Mouse (Mus musculus) heart, embryonic 15.5 days (tissue): Measurements from ENCODE around the gene Aarsd1. TPM values are rescaled to one million over a fixed set of nuclear protein-coding genes. Genes with fewer than 3 reads are reported as not detected.
"Not testable (repeated sequence)": the region's sequence is repeated elsewhere in the genome, so short reads cannot be mapped to it uniquely, and the experiment has no call there.

Experiments
- ATAC-seq: fragments of 200-750 bp; cut with Nextera tagmentation; replicated peaks from 2 replicates; pipeline ENCODE4 v1.8.0; 2017; ENCODE audit warnings: low read depth, moderate TSS enrichment; ENCODE audit not compliant: insufficient number of reproducible peaks, insufficient read depth, low FRiP score
- H3K27ac ChIP-seq: fragments of 300-500 bp; sonication (generic); 2 replicates; pipeline ENCODE4 v1.5.1; 2015; ENCODE audit warnings: mild to moderate bottlenecking, inconsistent platforms
- H3K27me3 ChIP-seq: fragments of 300-500 bp; sonication (generic); 2 replicates; pipeline ENCODE4 v1.6.1; 2015; ENCODE audit warnings: inconsistent platforms
- H3K36me3 ChIP-seq: fragments of 300-500 bp; sonication (generic); 2 replicates; pipeline ENCODE4 v1.6.1; 2015; ENCODE audit warnings: mild to moderate bottlenecking, inconsistent platforms
- H3K4me1 ChIP-seq: fragments of 300-500 bp; sonication (generic); replicated peaks from 2 replicates; pipeline ENCODE4 v1.6.1; 2015; ENCODE audit warnings: inconsistent platforms
- H3K4me2 ChIP-seq: fragments of 300-500 bp; sonication (generic); 2 replicates; pipeline ENCODE4 v1.6.1; 2015; ENCODE audit warnings: inconsistent platforms, mild to moderate bottlenecking, moderate library complexity
- H3K4me3 ChIP-seq: fragments of 300-500 bp; sonication (generic); 2 replicates; pipeline ENCODE4 v1.5.1; 2015; ENCODE audit warnings: mild to moderate bottlenecking, inconsistent platforms
- H3K9ac ChIP-seq: fragments of 300-500 bp; sonication (generic); 2 replicates; pipeline ENCODE4 v1.6.1; 2015; ENCODE audit warnings: mild to moderate bottlenecking, inconsistent platforms
- H3K9me3 ChIP-seq: fragments of 300-500 bp; sonication (generic); replicated peaks from 2 replicates; pipeline ENCODE4 v1.6.1; 2016; ENCODE audit warnings: inconsistent platforms
- WGBS: fragments of 180-500 bp; shearing (Covaris S2); methylation state at CpG from one replicate; pipeline ENCODE4 v1.1.7; 2015; ENCODE audit warnings: mixed read lengths; 5-methylcytosine and 5-hydroxymethylcytosine counted together
- polyA plus RNA-seq: library from polyadenylated mRNA; unstranded; fragments of >200 nt; fragmentation: Nextera tagmentation; extraction: Ambion mirVana; gene quantifications from 2 replicates; pipeline ENCODE4 v1.2.1, GENCODE M21; 2015

Gene Aarsd1
- 36.9 and 42.7 TPM in 2 replicates for polyA plus RNA-seq

DNA sequence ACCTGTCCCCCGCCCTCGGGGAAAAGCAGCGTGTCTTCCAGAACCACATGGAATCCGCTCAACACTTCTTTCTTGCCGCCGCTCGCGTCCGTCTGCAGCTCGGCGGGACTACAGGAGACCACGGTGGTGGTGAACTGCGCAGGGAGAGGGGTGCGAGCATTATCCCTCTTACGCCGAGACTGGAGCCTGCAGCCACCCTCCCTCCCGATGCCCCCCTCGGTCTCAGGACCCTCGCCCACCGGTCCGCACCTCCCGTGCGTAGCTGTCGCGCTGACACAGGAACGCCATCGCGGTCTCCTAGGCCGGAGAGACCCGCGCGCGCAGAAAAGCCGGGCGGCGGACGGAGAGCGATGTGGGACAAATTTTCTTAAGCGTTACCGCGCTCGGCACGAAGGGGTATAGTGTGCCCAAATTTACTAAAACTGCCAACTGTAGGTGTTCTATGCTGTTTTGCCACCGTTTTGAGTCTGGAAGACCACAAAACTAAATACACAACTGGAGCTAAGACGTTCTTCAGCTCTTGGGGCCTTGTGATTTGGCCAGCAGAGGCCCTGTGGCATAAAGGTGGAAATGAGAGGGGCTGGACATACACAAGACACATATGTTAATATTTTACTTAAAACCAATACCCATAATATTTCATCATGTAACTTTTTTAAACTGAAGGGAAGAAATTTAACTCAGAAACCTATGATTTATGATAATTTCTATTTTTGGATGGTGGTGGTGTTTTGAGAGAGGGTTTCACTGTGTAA lies at the start of gene Aarsd1:
Gene Aarsd1, minus strand, starts transcription at position 515 of the 755 bp plus-strand sequence.
- ATAC-seq, result peak; percentile 70
- Histone ChIP-seq H3K27me3 (no peaks in the 10 kb centered on the region), H3K9ac (peak within 1 kb of the TSS; percentile 78), H3K4me3 (peak within 1 kb of the TSS; percentile 76), H3K9me3 (no peaks in the 10 kb centered on the region), H3K27ac (peak within 1 kb of the TSS; percentile 62), H3K4me1 (peaks cover 7% of the 10 kb centered on the region), H3K36me3 (peaks cover 16% of the 10 kb centered on the region; the same call in 1 of the 2 replicates), H3K4me2 (peak within 1 kb of the TSS; percentile 85)
- under 1% methylated on average over 45 of the region's 45 CpGs for WGBS

DNA sequence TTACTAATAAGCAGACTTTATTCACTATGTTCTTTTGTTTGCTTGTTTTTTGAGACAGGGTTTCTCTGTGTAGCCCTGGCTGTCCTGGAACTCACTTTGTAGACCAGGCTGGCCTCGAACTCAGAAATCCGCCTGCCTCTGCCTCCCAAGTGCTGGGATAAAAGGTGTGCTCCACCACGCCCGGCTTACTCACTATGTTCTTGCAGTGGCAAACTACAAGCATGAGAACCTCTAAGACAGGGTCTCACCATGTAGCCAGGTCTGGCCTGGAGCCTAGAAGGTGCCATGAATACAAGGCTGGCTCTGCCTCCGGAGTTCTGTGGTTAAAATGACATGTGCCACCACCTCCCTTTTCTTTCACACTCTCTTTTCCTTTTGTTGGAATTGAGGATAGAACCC lies 49.1 kb upstream of the Aarsd1 start:
- H3K27ac ChIP-seq, H3K9me3 ChIP-seq, H3K27me3 ChIP-seq, ATAC-seq: not testable (repeated sequence)
- peaks cover 53% of the 10 kb centered on the region for H3K4me1 ChIP-seq
- 60% methylated on average over 5 of the region's 5 CpGs for WGBS
- H3K36me3 ChIP-seq, result peaks cover 11% of the 10 kb centered on the region
- peak overlapping the region; percentile 91 for H3K4me3 ChIP-seq
- H3K4me2 ChIP-seq, result peak overlapping the region; percentile 93
- H3K9ac ChIP-seq, result peak overlapping the region; percentile 78; the same call in 1 of the 2 replicates

DNA sequence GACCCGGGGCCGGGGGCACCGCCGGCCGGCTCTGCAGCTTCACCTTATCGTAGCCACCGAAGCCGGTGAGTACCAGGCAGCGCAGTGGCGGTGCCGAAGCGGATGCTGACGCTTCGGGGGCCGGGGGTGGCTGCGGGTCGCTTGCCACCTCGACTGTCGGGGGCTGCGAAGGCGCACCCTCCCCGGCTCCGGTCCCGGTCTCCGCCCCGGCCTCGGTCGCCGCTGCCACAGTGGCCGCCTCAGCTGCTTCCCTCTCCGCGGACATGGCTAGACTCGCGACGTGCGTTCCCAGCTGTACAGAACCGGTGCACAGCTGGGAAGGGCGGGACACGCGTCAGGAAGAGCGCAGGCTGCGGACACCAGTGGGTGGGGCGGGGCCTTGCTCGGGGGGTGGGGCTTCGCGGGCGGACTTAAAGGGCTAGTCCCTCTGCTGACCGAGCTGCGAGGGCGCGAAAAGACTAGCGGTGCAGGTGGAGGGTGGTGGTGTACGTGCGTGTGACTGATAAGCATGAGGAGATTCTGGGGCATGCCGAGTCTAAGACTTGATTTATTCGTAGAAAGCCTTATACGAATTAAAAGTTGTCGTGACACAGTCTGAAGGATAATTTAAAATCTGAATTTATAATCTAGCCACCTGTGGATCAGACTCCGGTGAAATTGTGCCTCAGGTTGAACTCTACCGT lies 48.6 kb upstream of the Aarsd1 start, which contains the start of gene Vat1:
Gene Vat1, minus strand, starts transcription at position 362 of the 683 bp plus-strand sequence.
- under 1% methylated on average over 60 of the region's 60 CpGs for WGBS
- Histone ChIP-seq H3K4me1 (peaks cover 53% of the 10 kb centered on the region), H3K4me3 (peak within 1 kb of the TSS; percentile 91), H3K9ac (peak within 1 kb of the TSS; percentile 78), H3K36me3 (peaks cover 17% of the 10 kb centered on the region), H3K9me3 (no peaks in the 10 kb centered on the region), H3K27me3 (no peaks in the 10 kb centered on the region), H3K27ac (peak within 1 kb of the TSS; percentile 87), H3K4me2 (peak within 1 kb of the TSS; percentile 93)
- peak; percentile 71 for ATAC-seq

DNA sequence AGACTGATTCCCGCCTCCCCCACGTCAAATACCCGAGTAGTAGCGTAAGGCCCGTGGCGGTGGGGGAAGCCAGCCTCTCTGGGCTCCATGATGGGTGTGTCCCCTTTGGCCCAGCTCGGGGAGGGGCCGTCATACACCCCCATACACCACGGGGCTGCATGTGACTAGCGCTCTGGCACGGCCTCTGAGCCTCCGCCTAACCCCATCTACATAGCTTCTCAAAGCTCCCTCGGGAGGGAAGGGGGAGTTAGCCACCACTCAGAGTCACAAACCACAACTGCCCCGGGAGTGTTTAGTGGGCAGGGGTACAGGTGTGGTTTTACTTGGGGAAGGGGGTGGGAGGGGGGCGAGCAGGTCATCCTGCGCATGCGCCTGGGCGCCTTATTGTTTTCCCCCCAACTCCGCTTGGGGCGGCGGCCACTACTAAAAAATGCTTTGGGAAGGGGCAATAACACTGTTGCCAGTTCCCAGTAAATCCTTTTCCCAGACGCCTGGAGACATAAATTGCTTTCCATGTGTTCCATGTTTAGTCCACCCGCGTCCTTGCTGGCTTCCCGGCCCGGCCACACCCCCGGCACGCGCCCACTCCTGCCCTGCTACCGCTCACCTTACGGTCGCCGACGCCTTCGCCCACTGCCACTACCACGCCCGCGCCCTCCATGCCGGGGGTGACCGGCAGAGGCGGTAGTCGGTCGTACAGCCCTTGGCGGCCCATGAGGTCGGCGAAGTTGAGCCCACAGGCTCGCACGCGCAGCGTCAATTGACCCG lies 47.9 kb upstream of the Aarsd1 start:
- WGBS, result under 1% methylated on average over 50 of the region's 51 CpGs
- H3K4me2 ChIP-seq, result peak overlapping the region; percentile 93
- peak overlapping the region; percentile 91 for H3K4me3 ChIP-seq
- no peaks in the 10 kb centered on the region for H3K9me3 ChIP-seq
- 0 out of 2 replicates have a peak, but pooled peaks have one; percentile 34 for ATAC-seq
- no peaks in the 10 kb centered on the region for H3K27me3 ChIP-seq
- peak overlapping the region; percentile 87 for H3K27ac ChIP-seq
- peak overlapping the region; percentile 78 for H3K9ac ChIP-seq
- H3K4me1 ChIP-seq, result peaks cover 53% of the 10 kb centered on the region
- peaks cover 23% of the 10 kb centered on the region for H3K36me3 ChIP-seq

DNA sequence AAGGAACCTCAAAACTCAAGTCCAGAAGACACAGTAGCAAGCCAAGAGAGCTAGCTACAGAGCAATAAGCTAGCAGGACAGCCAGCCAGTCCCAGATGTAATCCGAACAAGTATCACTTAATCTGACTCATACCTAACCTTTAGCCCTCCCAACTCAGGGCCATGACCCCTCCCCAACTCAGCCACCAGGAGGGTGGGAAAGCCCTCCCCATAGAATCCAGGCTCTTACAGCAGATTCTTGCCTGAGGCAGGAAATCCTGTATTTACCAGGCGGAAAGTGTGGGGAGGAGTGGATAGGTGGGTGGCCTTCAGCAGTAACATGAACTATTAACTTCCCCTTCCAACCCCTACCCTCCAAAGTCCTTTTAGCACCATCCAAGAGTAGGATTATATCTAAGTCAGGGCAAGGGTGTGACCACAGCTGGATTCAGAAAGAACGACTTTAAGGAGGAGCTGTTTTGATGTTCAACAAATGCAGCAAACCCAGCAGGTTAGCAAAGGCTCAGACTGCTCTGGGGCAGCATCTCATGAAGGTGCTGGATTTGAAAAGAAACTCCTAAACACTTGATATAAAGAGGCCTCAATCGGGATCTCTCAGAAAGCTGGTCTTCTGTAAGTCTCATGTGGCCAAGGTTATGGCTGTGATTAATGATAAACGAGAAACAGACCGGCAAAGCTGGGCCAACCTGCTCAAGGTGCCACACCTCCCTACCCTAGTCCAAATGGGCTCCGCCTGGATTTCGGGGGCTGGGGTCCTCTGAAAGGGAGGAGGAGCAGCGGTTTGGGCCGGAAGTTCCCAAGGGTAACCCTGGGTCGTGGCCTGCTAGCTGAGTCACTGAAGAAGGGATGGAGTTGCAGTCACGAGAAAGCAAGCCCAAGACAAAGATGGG lies 47.0 kb upstream of the Aarsd1 start, which contains the start of gene Rnd2:
Gene Rnd2, plus strand, starts transcription at position 789 of the 890 bp plus-strand sequence.
- Histone ChIP-seq H3K9me3 (no peaks in the 10 kb centered on the region), H3K36me3 (peaks cover 32% of the 10 kb centered on the region), H3K4me1 (peaks cover 54% of the 10 kb centered on the region), H3K27me3 (no peaks in the 10 kb centered on the region), H3K4me2 (peak within 1 kb of the TSS; percentile 93), H3K27ac (peak within 1 kb of the TSS; percentile 87), H3K9ac (peak within 1 kb of the TSS; percentile 78), H3K4me3 (peak within 1 kb of the TSS; percentile 91)
- 11% methylated on average over 12 of the region's 12 CpGs for WGBS
- ATAC-seq, result no peak

DNA sequence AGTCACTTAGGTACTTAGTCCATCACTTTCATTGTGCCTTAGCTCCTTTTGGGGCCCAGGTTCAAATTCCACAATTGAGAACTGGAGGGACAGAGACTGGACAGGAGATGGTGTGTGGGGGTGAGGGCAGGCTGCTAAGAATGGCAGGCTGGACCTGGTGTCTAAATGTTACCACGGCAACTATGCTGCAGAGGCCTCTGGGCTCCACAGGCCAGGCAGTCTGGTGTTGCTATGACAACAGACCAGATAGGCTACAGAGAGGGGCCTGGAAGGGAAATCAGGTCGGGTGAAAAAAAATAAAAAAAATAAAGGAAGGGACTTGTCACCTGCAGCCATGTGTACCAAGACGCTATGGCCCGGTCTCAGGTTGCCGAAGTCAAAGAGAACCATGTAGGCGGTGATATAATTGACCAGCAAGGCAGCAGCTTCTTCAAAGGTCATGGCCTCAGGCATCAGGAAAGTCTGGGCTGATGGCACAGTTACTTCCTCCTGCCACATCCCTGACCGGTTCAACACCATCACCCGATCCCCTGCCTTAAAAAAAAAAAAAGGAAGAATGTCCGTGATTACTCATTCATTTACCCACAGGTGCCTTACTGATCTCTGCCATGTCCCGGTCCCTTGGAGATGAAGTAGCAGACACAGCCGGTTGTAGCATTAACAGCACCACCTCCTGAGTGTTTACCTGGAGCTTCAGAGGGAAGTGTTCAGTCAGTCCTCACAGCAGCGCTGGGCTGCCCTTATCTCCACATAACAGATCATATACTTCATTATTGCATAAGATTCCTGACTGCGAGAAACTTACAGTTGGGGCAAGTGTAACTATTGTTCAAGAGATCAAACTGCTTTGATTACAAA lies 45.4 kb upstream of the Aarsd1 start:
- Histone ChIP-seq H3K4me3 (no peak overlapping the region), H3K9ac (no peak overlapping the region), H3K27ac (no peak overlapping the region), H3K36me3 (peaks cover 47% of the 10 kb centered on the region), H3K4me2 (no peak overlapping the region), H3K27me3 (no peaks in the 10 kb centered on the region), H3K9me3 (no peaks in the 10 kb centered on the region), H3K4me1 (peaks cover 45% of the 10 kb centered on the region)
- ATAC-seq, result no peak
- WGBS, result 52% methylated on average over 13 of the region's 13 CpGs

DNA sequence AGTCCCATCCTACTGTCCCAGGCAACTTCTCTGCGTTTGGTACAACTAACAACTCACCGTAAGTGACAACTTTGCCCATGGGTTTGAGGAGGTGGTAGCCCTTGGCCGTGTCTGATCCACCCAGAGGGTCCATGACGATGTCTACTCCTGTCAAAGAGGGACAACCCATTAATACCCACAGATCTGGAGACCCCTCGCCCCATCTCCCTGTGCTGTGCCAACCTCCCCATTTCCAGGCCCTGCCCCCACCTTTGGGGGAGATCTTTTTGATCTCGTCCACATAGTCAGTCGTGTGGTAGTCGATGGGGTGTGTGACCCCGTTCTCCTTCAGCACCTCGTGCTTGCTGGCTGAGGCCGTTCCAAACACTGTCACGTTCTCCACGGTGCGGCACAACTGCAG lies 44.7 kb upstream of the Aarsd1 start:
- WGBS, result 84% methylated on average over 14 of the region's 14 CpGs
- Histone ChIP-seq H3K4me3 (no peak overlapping the region), H3K9ac (no peak overlapping the region), H3K27ac (no peak overlapping the region), H3K36me3 (peaks cover 54% of the 10 kb centered on the region), H3K27me3 (no peaks in the 10 kb centered on the region), H3K9me3 (no peaks in the 10 kb centered on the region), H3K4me2 (no peak overlapping the region), H3K4me1 (peaks cover 38% of the 10 kb centered on the region)
- no peak for ATAC-seq

DNA sequence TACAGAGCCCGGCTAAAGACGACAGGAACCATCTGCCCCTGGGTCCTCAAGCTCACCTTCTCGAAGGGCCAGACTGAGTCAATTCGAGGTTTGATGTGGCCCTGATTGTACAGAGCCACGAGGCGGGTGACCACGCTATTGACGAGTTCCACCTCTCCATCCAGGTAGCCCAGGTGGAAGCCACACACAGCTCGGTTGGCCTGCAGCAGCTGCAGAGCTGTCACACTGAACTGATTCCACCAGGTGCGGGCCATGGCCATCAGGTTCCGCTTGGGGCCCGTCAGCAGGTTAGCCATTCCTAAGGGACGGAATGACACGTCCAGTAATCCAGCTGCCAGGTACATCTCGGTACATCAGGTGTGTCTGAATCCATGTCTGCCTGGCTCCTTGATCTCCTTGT lies 42.9 kb upstream of the Aarsd1 start:
- no peak overlapping the region for H3K27ac ChIP-seq
- no peaks in the 10 kb centered on the region for H3K9me3 ChIP-seq
- peaks cover 60% of the 10 kb centered on the region for H3K36me3 ChIP-seq
- ATAC-seq, result no peak
- H3K9ac ChIP-seq, result no peak overlapping the region
- no peak overlapping the region for H3K4me2 ChIP-seq
- peaks cover 29% of the 10 kb centered on the region for H3K4me1 ChIP-seq
- no peaks in the 10 kb centered on the region for H3K27me3 ChIP-seq
- H3K4me3 ChIP-seq, result no peak overlapping the region
- 79% methylated on average over 15 of the region's 15 CpGs for WGBS

DNA sequence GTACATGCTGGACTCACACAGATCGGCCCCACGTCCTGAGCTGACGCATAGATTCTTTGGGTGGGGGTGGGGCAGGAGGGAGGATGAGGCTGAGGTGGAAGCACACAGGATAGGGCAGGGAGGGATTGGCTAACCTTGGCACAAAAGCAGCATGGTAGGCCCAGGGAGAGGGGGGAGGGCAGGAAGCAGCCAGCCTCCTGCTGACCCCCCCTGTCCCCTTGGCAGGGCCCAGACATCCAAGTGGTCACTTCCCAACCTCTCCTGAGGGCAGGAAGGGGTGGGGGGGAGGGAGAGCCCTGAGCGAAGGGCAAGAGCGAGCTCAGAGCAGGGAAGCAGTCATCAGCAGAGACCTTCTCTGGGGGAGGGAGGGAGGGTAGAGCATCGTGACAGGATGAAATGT lies 42.3 kb upstream of the Aarsd1 start:
- Histone ChIP-seq H3K4me3 (no peak overlapping the region), H3K9ac (no peak overlapping the region), H3K4me2 (no peak overlapping the region), H3K27ac (no peak overlapping the region), H3K27me3 (no peaks in the 10 kb centered on the region), H3K36me3 (peaks cover 60% of the 10 kb centered on the region), H3K9me3 (no peaks in the 10 kb centered on the region), H3K4me1 (peaks cover 26% of the 10 kb centered on the region)
- WGBS, result 43% methylated on average over 5 of the region's 6 CpGs
- ATAC-seq, result no peak

DNA sequence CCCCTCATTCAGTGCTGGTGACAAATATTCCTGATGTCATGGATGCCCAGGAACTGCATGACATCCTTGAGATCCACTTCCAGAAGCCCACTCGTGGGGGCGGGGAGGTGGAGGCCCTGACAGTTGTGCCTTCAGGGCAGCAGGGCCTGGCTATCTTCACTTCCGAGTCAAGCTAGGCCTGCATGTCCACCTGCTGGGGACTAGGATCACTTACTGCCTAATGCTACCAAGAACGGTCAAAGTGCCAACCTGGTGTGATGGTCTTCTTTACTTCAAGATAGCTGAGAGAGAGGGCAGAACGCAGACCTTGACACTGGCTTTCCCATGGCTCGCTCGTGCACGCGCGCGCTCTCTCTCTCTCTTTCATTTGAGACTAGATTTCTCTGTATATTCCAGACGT lies 40.8 kb upstream of the Aarsd1 start:
- no peaks in the 10 kb centered on the region for H3K27me3 ChIP-seq
- no peak overlapping the region for H3K9ac ChIP-seq
- peaks cover 12% of the 10 kb centered on the region for H3K4me1 ChIP-seq
- H3K27ac ChIP-seq, result no peak overlapping the region
- no peak overlapping the region for H3K4me3 ChIP-seq
- H3K4me2 ChIP-seq, result no peak overlapping the region
- WGBS, result 84% methylated on average over 12 of the region's 12 CpGs
- peaks cover 60% of the 10 kb centered on the region for H3K36me3 ChIP-seq
- ATAC-seq, result no peak
- H3K9me3 ChIP-seq, result no peaks in the 10 kb centered on the region
